Mouse (Mus musculus) embryonic facial prominence, embryonic 14.5 days (tissue): Measurements from ENCODE around the gene Aldh16a1. TPM values are rescaled to one million over a fixed set of nuclear protein-coding genes. Genes with fewer than 3 reads are reported as not detected.

Experiments
- ATAC-seq: fragments of 200-750 bp; cut with Nextera tagmentation; 2 replicates; pipeline ENCODE4 v1.8.0; 2017; ENCODE audit warnings: low read depth, moderate number of reproducible peaks, moderate TSS enrichment
- DNase-seq: peaks from one replicate; pipeline ENCODE4 v3.0.0-alpha.2; 2015; ENCODE audit warnings: low spot score
- H3K27ac ChIP-seq: fragments of 300-500 bp; sonication (generic); replicated peaks from 2 replicates; pipeline ENCODE4 v1.5.1; 2014; ENCODE audit warnings: low read depth, mild to moderate bottlenecking, low read length, moderate library complexity
- H3K27me3 ChIP-seq: fragments of 300-500 bp; sonication (generic); replicated peaks from 2 replicates; pipeline ENCODE4 v1.6.1; 2014; ENCODE audit warnings: low read length; ENCODE audit not compliant: control insufficient read depth, insufficient read depth
- H3K36me3 ChIP-seq: fragments of 300-500 bp; sonication (generic); 2 replicates; pipeline ENCODE4 v1.6.1; 2014; ENCODE audit warnings: low read length, mixed read lengths; ENCODE audit not compliant: control insufficient read depth, insufficient read depth
- H3K4me1 ChIP-seq: fragments of 300-500 bp; sonication (generic); 2 replicates; pipeline ENCODE4 v1.6.1; 2014; ENCODE audit warnings: antibody characterized with exemption, low read length; ENCODE audit not compliant: control insufficient read depth, insufficient read depth
- H3K4me2 ChIP-seq: fragments of 300-500 bp; sonication (generic); 2 replicates; pipeline ENCODE4 v1.6.1; 2014; ENCODE audit warnings: low read depth, mild to moderate bottlenecking, low read length, moderate library complexity, mixed read lengths
- H3K4me3 ChIP-seq: fragments of 300-500 bp; sonication (generic); 2 replicates; pipeline ENCODE4 v1.5.1; 2014; ENCODE audit warnings: low read depth, mild to moderate bottlenecking, low read length
- H3K9ac ChIP-seq: fragments of 300-500 bp; sonication (generic); 2 replicates; pipeline ENCODE4 v1.6.1; 2014; ENCODE audit warnings: low read depth, mild to moderate bottlenecking, low read length, moderate library complexity, mixed read lengths
- H3K9me3 ChIP-seq: fragments of 300-500 bp; sonication (generic); 2 replicates; pipeline ENCODE4 v1.6.1; 2016; ENCODE audit warnings: low read length; ENCODE audit not compliant: control insufficient read depth
- WGBS: fragments of 180-500 bp; shearing (Covaris S2); extraction: QIAGEN DNeasy Blood & Tissue Kit; methylation state at CpG from one replicate; pipeline ENCODE4 v1.1.7; 2014; 5-methylcytosine and 5-hydroxymethylcytosine counted together
- polyA plus RNA-seq: library from polyadenylated mRNA; unstranded; fragments of >200 nt; fragmentation: Nextera tagmentation; extraction: Ambion mirVana; gene quantifications from 2 replicates; pipeline ENCODE4 v1.2.1, GENCODE M21; 2014

Aldh16a1 gene
- polyA plus RNA-seq, 1 experiment from 2014 or later, result 39.4 TPM

DNA sequence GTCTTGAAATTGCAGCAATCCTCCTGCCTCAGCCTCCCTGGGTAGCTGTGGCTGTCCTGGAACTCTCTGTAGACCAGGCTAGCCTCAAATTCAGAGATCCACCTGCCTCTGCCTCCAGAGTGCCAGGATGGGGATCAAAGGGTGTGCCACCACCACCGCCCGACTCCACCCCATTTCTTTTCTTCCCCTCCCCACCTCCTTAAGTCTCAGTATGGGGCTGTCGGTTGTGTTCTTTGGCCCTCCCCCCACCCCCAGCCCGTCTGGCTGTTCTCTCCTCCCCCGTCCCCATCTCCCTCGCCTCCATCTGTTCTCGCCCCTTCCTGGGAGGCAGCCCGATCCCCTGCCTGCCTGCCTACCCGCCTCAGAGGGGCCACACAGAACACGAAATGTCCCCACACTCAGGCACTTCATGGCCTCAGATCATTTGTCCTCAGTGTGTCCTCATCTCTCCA, 12.6 kb upstream of the Aldh16a1 start:
- ATAC-seq, result no peak
- peaks cover 78% of the 10 kb centered on the region for H3K27me3 ChIP-seq
- no peak overlapping the region for H3K4me2 ChIP-seq
- H3K4me1 ChIP-seq, result 0 out of 2 replicates have a peak, but pooled peaks cover 4% of the 10 kb centered on the region
- no peaks in the 10 kb centered on the region for H3K36me3 ChIP-seq
- H3K4me3 ChIP-seq, result no peak overlapping the region
- no peak for DNase-seq
- 28% methylated on average over 10 of the region's 10 CpGs for WGBS
- H3K9me3 ChIP-seq, result peaks cover 17% of the 10 kb centered on the region
- no peak overlapping the region for H3K27ac ChIP-seq
- no peak overlapping the region for H3K9ac ChIP-seq

GRCm38 (mm10) chr7:45165701-45166100, 11.3 kb upstream of the Aldh16a1 start:
- peaks cover 6% of the 10 kb centered on the region; the same call in 1 of the 2 replicates for H3K36me3 ChIP-seq
- no peak overlapping the region for H3K4me3 ChIP-seq
- WGBS, result 36% methylated on average over 11 of the region's 11 CpGs
- H3K27ac ChIP-seq, result no peak overlapping the region
- ATAC-seq, result no peak
- H3K9ac ChIP-seq, result no peak overlapping the region
- DNase-seq, result no peak
- H3K4me2 ChIP-seq, result no peak overlapping the region
- H3K9me3 ChIP-seq, result peaks cover 17% of the 10 kb centered on the region
- H3K4me1 ChIP-seq, result 0 out of 2 replicates have a peak, but pooled peaks cover 4% of the 10 kb centered on the region
- peaks cover 78% of the 10 kb centered on the region for H3K27me3 ChIP-seq

DNA sequence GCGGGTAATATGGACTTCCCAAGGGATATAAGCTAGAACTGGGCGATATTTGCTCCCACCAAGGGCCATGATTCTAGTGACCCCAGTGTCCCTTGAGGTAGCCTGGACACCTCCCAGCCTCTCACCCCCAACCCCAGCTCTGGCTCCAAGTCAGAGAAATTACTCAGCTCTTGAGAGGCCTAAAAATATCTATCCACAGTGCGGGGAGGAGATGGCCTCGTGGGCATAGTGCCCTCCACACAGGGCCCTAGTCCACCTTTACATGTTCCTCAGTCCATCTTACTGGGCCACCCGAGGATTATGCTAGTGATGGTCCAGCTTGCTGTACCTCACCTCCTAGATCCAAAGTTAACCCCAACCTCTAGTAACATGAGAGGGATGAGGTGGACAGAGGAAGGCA, 10.4 kb upstream of the Aldh16a1 start:
- ATAC-seq (no peak), DNase-seq (no peak)
- Histone ChIP-seq H3K4me2 (no peak overlapping the region), H3K4me3 (no peak overlapping the region), H3K27me3 (peaks cover 76% of the 10 kb centered on the region), H3K9ac (no peak overlapping the region), H3K9me3 (peaks cover 11% of the 10 kb centered on the region), H3K4me1 (0 out of 2 replicates have a peak, but pooled peaks cover 4% of the 10 kb centered on the region), H3K27ac (no peak overlapping the region), H3K36me3 (peaks cover 14% of the 10 kb centered on the region; the same call in 1 of the 2 replicates)
- 53% methylated on average over 5 of the region's 5 CpGs for WGBS

GRCm38 (mm10) chr7:45163735-45164490, 9.5 kb upstream of the Aldh16a1 start, which contains the start of gene Slc17a7:
Gene Slc17a7 (plus strand): TSS chr7:45163949.
- 0 out of 2 replicates have a peak, but pooled peaks cover 4% of the 10 kb centered on the region for H3K4me1 ChIP-seq
- peak within 1 kb of the TSS; percentile 35; the same call in 1 of the 2 replicates for H3K9ac ChIP-seq
- peaks cover 22% of the 10 kb centered on the region; the same call in 1 of the 2 replicates for H3K36me3 ChIP-seq
- no peak for ATAC-seq
- peak within 1 kb of the TSS; percentile 38 for H3K4me3 ChIP-seq
- H3K27ac ChIP-seq, result no peak within 1 kb of the TSS
- under 1% methylated on average over 11 of the region's 41 CpGs for WGBS
- peaks cover 66% of the 10 kb centered on the region for H3K27me3 ChIP-seq
- H3K4me2 ChIP-seq, result peak within 1 kb of the TSS; percentile 78
- no peak for DNase-seq
- H3K9me3 ChIP-seq, result peaks cover 1% of the 10 kb centered on the region; the same call in 1 of the 2 replicates

GRCm38 (mm10) chr7:45162996-45163615, 8.7 kb upstream of the Aldh16a1 start:
- Histone ChIP-seq H3K9me3 (no peaks in the 10 kb centered on the region), H3K4me2 (no peak overlapping the region), H3K27me3 (peaks cover 58% of the 10 kb centered on the region), H3K9ac (no peak overlapping the region), H3K4me3 (no peak overlapping the region; the same call in 1 of the 2 replicates), H3K27ac (no peak overlapping the region), H3K4me1 (0 out of 2 replicates have a peak, but pooled peaks cover 4% of the 10 kb centered on the region), H3K36me3 (peaks cover 26% of the 10 kb centered on the region; the same call in 1 of the 2 replicates)
- ATAC-seq, result no peak
- no peak for DNase-seq
- WGBS, result 76% methylated on average over 9 of the region's 9 CpGs

DNA sequence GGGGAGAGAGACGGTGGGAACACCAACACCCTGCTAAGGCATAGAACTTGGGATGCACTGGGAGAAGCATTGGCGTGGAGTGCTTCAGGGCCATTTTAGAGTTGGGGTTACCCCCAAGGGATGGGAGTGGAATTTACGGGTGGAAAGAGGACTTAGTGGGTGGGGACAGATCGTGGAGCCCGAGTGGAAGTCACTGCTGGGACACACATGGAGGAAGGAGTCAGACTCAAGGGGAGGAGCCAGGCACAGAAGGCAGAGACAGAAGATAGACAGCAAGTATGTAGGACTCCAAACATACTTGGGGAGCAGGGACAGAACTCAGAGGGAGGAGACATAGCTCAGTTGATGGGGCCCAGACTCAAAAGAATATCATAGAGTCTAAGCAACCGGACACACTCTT, 8.2 kb upstream of the Aldh16a1 start:
- 23% methylated on average over 6 of the region's 6 CpGs for WGBS
- Histone ChIP-seq H3K27ac (no peak overlapping the region), H3K9ac (peak overlapping the region; percentile 43; the same call in 1 of the 2 replicates)

GRCm38 (mm10) chr7:45161612-45162473, 7.5 kb upstream of the Aldh16a1 start:
- 6% methylated on average over 29 of the region's 35 CpGs for WGBS
- peak; percentile 95 for ATAC-seq
- peak overlapping the region; percentile 43; the same call in 1 of the 2 replicates for H3K9ac ChIP-seq

More for the DNA sequence above, 8.2 kb upstream of the Aldh16a1 start:
- Histone ChIP-seq H3K4me1 (0 out of 2 replicates have a peak, but pooled peaks cover 4% of the 10 kb centered on the region), H3K36me3 (peaks cover 31% of the 10 kb centered on the region; the same call in 1 of the 2 replicates), H3K4me2 (peak overlapping the region; percentile 78), H3K4me3 (peak overlapping the region; percentile 41), H3K27me3 (peaks cover 53% of the 10 kb centered on the region), H3K9me3 (no peaks in the 10 kb centered on the region)
- DNase-seq (no peak), ATAC-seq (no peak)

More at GRCm38 (mm10) chr7:45161612-45162473, 7.5 kb upstream of the Aldh16a1 start:
- H3K9me3 ChIP-seq, result no peaks in the 10 kb centered on the region
- peak overlapping the region; percentile 41 for H3K4me3 ChIP-seq
- peak overlapping the region; percentile 34; the same call in 1 of the 2 replicates for H3K27ac ChIP-seq
- peaks cover 46% of the 10 kb centered on the region for H3K27me3 ChIP-seq
- H3K4me2 ChIP-seq, result peak overlapping the region; percentile 78
- 0 out of 2 replicates have a peak, but pooled peaks cover 4% of the 10 kb centered on the region for H3K4me1 ChIP-seq
- peak; percentile 98 for DNase-seq
- peaks cover 37% of the 10 kb centered on the region; the same call in 1 of the 2 replicates for H3K36me3 ChIP-seq
